Mouse (Mus musculus) gastrocnemius, adult 18-20 months (tissue): ENCODE measurements around the gene Slc12a9. TPM values are rescaled to one million over a fixed set of nuclear protein-coding genes. Genes with fewer than 3 reads are reported as not detected.
A peak's percentile ranks its signal among the peaks of the same experiment; 100 is the strongest.

Experiments used
- DNase-seq: peaks from one replicate; pipeline ENCODE4 v3.0.0; 2021; ENCODE audit warnings: low spot score
- total RNA-seq, 2 experiments: library from RNA; stranded (reverse); gene quantifications; 2 replicates each; pipeline ENCODE4 v1.2.3; 2021

Gene Slc12a9
- total RNA-seq, 2 experiments from 2014 or later = 2.0 to 2.2 TPM

GRCm38 (mm10) chr5:137346983-137347382, 13.6 kb upstream of the Slc12a9 start:
- no peak for DNase-seq

GRCm38 (mm10) chr5:137346388-137346787, 13.0 kb upstream of the Slc12a9 start:
- no peak for DNase-seq

GRCm38 (mm10) chr5:137345821-137346220, 12.4 kb upstream of the Slc12a9 start:
- no peak for DNase-seq

GRCm38 (mm10) chr5:137343869-137344268, 10.5 kb upstream of the Slc12a9 start:
- no peak for DNase-seq

GRCm38 (mm10) chr5:137343412-137343811, 10.0 kb upstream of the Slc12a9 start:
- no peak for DNase-seq

- DNase-seq = no peak
These were observed 9.1 kb upstream of the Slc12a9 start for GRCm38 (mm10) chr5:137342407-137343012.

- DNase-seq = no peak
These were observed 6.8 kb upstream of the Slc12a9 start for GRCm38 (mm10) chr5:137340222-137340621.

GRCm38 (mm10) chr5:137339290-137339979, 6.0 kb upstream of the Slc12a9 start:
- DNase-seq = peak; percentile 43

GRCm38 (mm10) chr5:137338663-137339289, 5.4 kb upstream of the Slc12a9 start:
- peak; percentile 59 for DNase-seq

- peak; percentile 94 for DNase-seq
These were observed 4.9 kb upstream of the Slc12a9 start for GRCm38 (mm10) chr5:137338256-137338655.

- no peak for DNase-seq
These were observed 3.8 kb upstream of the Slc12a9 start for GRCm38 (mm10) chr5:137337190-137337589.

GRCm38 (mm10) chr5:137335066-137335465, 1.7 kb upstream of the Slc12a9 start:
- no peak for DNase-seq

- DNase-seq = no peak
These were observed 920 bp upstream of the Slc12a9 start for GRCm38 (mm10) chr5:137334317-137334716.

- DNase-seq = no peak
These were observed 413 bp downstream of the Slc12a9 start for GRCm38 (mm10) chr5:137332857-137333511.

- no peak for DNase-seq
These were observed 2.5 kb downstream of the Slc12a9 start for GRCm38 (mm10) chr5:137330910-137331309.

- DNase-seq = no peak
These were observed 12.4 kb downstream of the Slc12a9 start for GRCm38 (mm10) chr5:137320996-137321395.

- DNase-seq = no peak
These were observed 14.8 kb downstream of the Slc12a9 start for GRCm38 (mm10) chr5:137318570-137318969.

- DNase-seq = no peak
These were observed 16.0 kb downstream of the Slc12a9 start for GRCm38 (mm10) chr5:137317361-137317760.

GRCm38 (mm10) chr5:137315084-137315903, 18.1 kb downstream of the Slc12a9 start:
- no peak for DNase-seq

GRCm38 (mm10) chr5:137314193-137315083, 19.0 kb downstream of the Slc12a9 start, which contains the start of gene Trip6:
TSS of gene Trip6 (minus strand) at chr5:137314404.
- DNase-seq = peak; percentile 91
